Mouse (Mus musculus): ENCODE measurements around the gene Sobp. TPM values are rescaled to one million over a fixed set of nuclear protein-coding genes. Genes with fewer than 3 reads are reported as not detected.

Sobp gene
- polyA plus RNA-seq, 1 experiment, result 0.30 TPM

DNA sequence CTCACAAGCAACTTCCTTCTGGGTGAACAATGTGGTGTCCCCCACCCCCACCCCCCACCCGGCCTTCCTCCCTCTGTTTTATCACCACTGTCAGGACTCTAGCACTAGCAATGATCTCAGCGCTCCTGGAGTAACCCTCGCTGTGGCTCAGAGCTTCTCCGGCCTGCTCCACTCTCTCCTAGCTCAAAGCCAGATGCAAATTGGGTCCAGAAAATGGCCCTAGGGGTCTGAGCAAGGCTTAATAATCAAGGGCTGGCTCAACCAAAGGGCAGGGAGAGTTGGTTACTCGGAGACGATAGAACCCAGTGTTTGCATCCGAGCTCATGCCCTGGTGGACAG lies 136.9 kb downstream of the Sobp start:
- Histone ChIP-seq H3K4me1 (ENCODE audit: control insufficient read depth, insufficient read depth, low read length) (no peaks in the 10 kb centered on the region), H3K4me3 (ENCODE audit: insufficient read depth, low read depth, low read length) (no peak overlapping the region), H3K36me3 (ENCODE audit: control insufficient read depth, insufficient read depth, low read length) (no peaks in the 10 kb centered on the region), H3K27me3 (replicated peaks; ENCODE audit: control insufficient read depth, insufficient read depth, low read length) (no peaks in the 10 kb centered on the region), H3K27ac (ENCODE audit: insufficient read depth, low read depth, low read length) (no peak overlapping the region)
- 57% methylated on average over 7 of the region's 7 CpGs for WGBS
- TF ChIP-seq CTCF (conservative IDR thresholded peaks at IDR 0.05; ENCODE audit: insufficient read depth, insufficient read length, low read depth, low read length), result no peak
- no peak for TF ChIP-seq POLR2A (IDR thresholded peaks at IDR 0.05; ENCODE audit: low read depth, low read length)
- DNase-seq, result no peak

DNA sequence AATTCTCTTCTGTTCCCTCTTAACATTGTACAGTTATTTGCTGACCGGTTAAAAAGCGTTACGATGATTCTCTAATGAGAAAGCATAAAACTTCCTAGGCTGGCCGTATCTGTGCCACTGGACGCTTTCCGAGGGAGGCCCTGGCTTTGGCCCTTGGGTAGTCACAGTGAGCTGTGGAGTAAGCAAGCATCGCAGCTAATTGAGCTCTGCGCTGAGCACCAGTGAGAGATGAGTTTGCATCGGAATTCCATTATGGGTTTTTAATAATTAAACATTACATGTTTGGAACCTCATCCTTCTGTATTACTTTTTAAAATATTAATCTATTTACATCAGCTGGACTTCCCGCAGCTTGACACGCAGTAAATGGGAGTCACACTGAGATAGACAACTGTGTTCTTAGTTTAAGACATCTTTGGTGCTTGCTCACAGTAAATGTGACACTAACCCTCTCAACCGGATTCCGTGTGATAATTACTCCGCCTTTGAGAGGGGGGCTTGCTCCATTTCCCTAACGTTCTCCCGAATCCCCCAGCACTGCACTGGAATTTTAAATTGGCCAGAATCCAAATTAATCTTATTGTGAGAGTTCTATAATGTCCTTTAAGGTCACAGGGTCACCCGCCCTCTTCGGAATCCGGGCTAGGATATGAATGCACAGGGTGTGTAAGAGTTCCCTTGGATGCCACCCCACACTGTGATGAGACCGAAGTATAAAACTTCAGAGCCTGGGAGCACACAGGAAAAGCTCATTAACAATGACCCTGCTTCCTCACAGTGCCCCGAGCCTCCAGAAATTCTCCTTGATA lies 137.5 kb downstream of the Sobp start:
- no peak for DNase-seq
- H3K36me3 ChIP-seq (ENCODE audit: control insufficient read depth, insufficient read depth, low read length), result no peaks in the 10 kb centered on the region

DNA sequence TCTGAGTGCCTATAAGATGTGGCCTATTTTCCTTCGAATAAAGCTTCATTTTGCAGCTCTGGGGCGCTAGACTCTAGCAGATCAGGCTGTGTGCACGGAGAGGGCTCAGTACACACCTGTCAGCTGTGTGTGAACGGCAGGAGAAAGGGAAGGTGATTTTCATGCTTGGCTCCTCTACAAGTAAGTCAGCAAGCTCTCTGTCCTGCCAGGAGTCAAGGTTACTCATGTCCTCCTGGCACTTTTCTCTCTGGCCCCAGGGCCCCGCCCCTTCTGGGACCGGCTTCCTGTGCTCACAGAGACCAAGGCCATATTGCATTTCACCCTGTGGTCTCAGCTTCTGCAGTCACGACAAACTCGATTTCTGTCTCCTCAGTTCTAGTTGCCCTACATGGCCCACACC lies 138.8 kb downstream of the Sobp start:
- Histone ChIP-seq H3K4me1 (ENCODE audit: control insufficient read depth, insufficient read depth, low read length) (no peaks in the 10 kb centered on the region), H3K36me3 (ENCODE audit: control insufficient read depth, insufficient read depth, low read length) (no peaks in the 10 kb centered on the region), H3K4me3 (ENCODE audit: insufficient read depth, low read depth, low read length) (no peak overlapping the region), H3K27me3 (replicated peaks; ENCODE audit: control insufficient read depth, insufficient read depth, low read length) (no peaks in the 10 kb centered on the region), H3K27ac (ENCODE audit: insufficient read depth, low read depth, low read length) (no peak overlapping the region)
- peak; percentile 6 for DNase-seq
- TF ChIP-seq CTCF (conservative IDR thresholded peaks at IDR 0.05; ENCODE audit: insufficient read depth, insufficient read length, low read depth, low read length) (no peak), POLR2A (IDR thresholded peaks at IDR 0.05; ENCODE audit: low read depth, low read length) (no peak)
- 54% methylated on average over 8 of the region's 8 CpGs for WGBS

More for the DNA sequence above, 137.5 kb downstream of the Sobp start:
- 64% methylated on average over 21 of the region's 21 CpGs for WGBS
- Histone ChIP-seq H3K27me3 (replicated peaks; ENCODE audit: control insufficient read depth, insufficient read depth, low read length) (no peaks in the 10 kb centered on the region), H3K4me1 (ENCODE audit: control insufficient read depth, insufficient read depth, low read length) (no peaks in the 10 kb centered on the region), H3K4me3 (ENCODE audit: insufficient read depth, low read depth, low read length) (no peak overlapping the region), H3K27ac (ENCODE audit: insufficient read depth, low read depth, low read length) (no peak overlapping the region)
- TF ChIP-seq POLR2A (IDR thresholded peaks at IDR 0.05; ENCODE audit: low read depth, low read length), result no peak
- TF ChIP-seq CTCF (conservative IDR thresholded peaks at IDR 0.05; ENCODE audit: insufficient read depth, insufficient read length, low read depth, low read length), result no peak

DNA sequence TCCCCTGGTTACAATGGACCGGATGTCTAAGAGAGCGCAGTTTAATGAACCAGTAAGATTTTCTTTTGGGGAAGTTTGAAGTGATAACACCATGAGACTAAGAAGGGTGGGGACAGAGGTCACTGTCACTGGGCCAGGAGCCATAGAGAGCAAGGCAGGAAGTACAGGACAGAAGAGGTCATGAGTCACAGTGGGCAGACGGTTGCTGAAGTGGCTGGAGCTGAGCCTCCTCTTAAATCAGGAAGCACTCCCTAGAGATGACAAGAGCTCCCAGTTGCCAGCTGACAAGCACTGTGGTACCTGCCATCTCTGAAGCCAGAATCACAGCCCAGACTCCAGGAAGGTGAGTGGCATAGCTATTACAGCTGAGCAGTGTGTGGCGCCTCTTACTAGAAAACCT lies 139.5 kb downstream of the Sobp start:
- Histone ChIP-seq H3K4me1 (ENCODE audit: control insufficient read depth, insufficient read depth, low read length) (no peaks in the 10 kb centered on the region), H3K27ac (ENCODE audit: insufficient read depth, low read depth, low read length) (no peak overlapping the region), H3K27me3 (replicated peaks; ENCODE audit: control insufficient read depth, insufficient read depth, low read length) (no peaks in the 10 kb centered on the region), H3K4me3 (ENCODE audit: insufficient read depth, low read depth, low read length) (no peak overlapping the region), H3K36me3 (ENCODE audit: control insufficient read depth, insufficient read depth, low read length) (no peaks in the 10 kb centered on the region)
- TF ChIP-seq POLR2A (IDR thresholded peaks at IDR 0.05; ENCODE audit: low read depth, low read length) (no peak), CTCF (conservative IDR thresholded peaks at IDR 0.05; ENCODE audit: insufficient read depth, insufficient read length, low read depth, low read length) (no peak)
- DNase-seq, result peak; percentile 46
- 64% methylated on average over 4 of the region's 4 CpGs for WGBS

DNA sequence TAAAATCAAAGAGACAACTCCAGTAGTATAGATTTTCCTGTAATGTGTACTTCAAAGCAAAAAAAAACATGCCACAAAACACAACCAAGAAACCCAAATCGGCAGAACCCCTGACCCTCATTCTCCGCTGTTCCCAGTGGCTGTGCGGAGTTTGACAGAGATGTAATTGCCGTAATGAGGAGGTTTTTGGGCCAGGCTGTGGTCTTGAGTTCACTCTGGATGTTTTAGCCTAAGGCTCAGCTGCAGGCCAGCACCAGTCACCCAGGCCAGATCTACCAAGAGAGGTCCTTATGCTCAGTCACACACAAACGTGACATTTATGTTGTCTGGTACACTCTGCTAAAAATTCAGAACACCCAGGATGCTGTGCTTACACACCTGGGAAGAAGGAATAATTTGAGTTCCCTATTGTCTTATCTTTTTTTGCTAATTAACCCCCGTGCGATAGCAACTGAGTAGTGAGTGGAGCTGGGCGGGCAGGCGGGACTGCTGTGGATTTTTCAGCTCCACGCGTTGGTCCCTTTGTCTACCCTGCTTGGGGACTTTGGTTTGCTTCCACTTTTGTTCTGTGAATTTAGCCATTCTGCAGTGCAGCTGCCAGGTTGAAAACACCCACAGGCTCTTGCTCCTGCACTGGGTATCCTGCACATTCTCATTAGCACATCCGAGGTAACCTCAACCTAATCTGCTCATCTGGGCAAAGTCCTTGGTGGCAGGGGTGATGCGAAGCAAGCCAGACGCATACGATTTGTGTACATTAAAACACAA lies 140.7 kb downstream of the Sobp start:
- 88% methylated on average over 15 of the region's 15 CpGs for WGBS
- TF ChIP-seq CTCF (conservative IDR thresholded peaks at IDR 0.05; ENCODE audit: insufficient read depth, insufficient read length, low read depth, low read length), result no peak
- no peak for TF ChIP-seq POLR2A (IDR thresholded peaks at IDR 0.05; ENCODE audit: low read depth, low read length)
- no peak overlapping the region for H3K4me3 ChIP-seq (ENCODE audit: insufficient read depth, low read depth, low read length)
- H3K36me3 ChIP-seq (ENCODE audit: control insufficient read depth, insufficient read depth, low read length), result no peaks in the 10 kb centered on the region
- H3K27me3 ChIP-seq (replicated peaks; ENCODE audit: control insufficient read depth, insufficient read depth, low read length), result no peaks in the 10 kb centered on the region
- DNase-seq, result no peak
- no peaks in the 10 kb centered on the region for H3K4me1 ChIP-seq (ENCODE audit: control insufficient read depth, insufficient read depth, low read length)
- no peak overlapping the region for H3K27ac ChIP-seq (ENCODE audit: insufficient read depth, low read depth, low read length)

DNA sequence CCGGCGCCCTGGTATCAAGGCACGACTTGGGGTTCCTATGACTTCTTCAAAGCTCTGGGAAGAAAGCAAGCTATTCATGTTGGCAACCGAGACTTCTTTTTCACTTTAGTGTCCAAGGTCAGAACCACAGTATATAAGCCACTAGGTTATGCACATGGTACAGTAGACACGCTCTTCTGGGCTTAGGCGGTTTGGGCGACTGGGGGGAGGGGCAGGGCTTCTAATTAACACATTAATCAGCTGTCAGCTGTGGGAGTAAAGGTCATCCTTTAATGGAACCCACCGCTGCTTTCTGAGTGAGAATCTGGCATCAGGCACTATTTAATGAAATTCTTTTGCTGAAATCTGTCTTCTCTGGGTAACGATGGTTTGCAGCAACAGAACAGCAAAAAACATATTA lies 147.3 kb downstream of the Sobp start:
- Histone ChIP-seq H3K27ac (ENCODE audit: insufficient read depth, low read depth, low read length) (no peak overlapping the region), H3K4me3 (ENCODE audit: insufficient read depth, low read depth, low read length) (no peak overlapping the region), H3K27me3 (replicated peaks; ENCODE audit: control insufficient read depth, insufficient read depth, low read length) (no peaks in the 10 kb centered on the region; the same call in 1 of the 2 replicates), H3K36me3 (ENCODE audit: control insufficient read depth, insufficient read depth, low read length) (no peaks in the 10 kb centered on the region), H3K4me1 (ENCODE audit: control insufficient read depth, insufficient read depth, low read length) (no peaks in the 10 kb centered on the region)
- peak; percentile 40 for DNase-seq
- 41% methylated on average over 9 of the region's 9 CpGs for WGBS
- no peak for TF ChIP-seq CTCF (conservative IDR thresholded peaks at IDR 0.05; ENCODE audit: insufficient read depth, insufficient read length, low read depth, low read length)
- TF ChIP-seq POLR2A (IDR thresholded peaks at IDR 0.05; ENCODE audit: low read depth, low read length), result no peak

Measured in kidney, adult 2 months (tissue).